Comparison of ENCODE assay signal across 29 mouse cellular contexts in the genomic region with DNA sequence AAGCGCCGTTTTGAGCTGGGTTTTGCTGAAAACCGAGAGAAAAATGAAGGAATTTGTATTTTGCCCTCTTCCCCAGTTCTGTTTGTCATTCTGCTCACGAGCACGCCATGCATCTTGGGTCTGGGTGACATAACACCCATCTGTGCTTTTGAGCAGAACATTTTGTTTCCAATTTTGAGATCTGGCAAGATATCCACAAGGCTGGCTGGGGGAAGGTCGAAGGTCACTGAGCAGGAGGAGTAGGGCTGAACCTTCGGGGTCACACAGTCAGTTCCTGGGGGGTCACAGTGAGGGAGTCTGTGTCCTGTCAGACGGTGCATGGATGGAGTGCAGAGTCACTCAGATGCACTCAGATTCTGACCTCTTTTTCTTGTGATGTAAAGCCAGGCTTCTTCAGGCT.
A peak's percentile ranks its signal among the peaks of the same experiment; 100 is the strongest.
DNase-seq lines count a peak whose midpoint lies in the region; ATAC-seq and TF ChIP-seq lines count a peak whose summit lies in the region.
"Had no signal": no experiment of that assay in that cellular context is flagged by ENCODE, and none has a peak within 500 bp of the region (broad histone marks: within the 10 kb centered on the region; RNA-seq: fewer than 3 reads in every experiment).

No protein-coding gene starts in this region.

- H3K27ac ChIP-seq in kidney, embryonic 16.5 days (ENCODE audit: low read length): no peak overlapping the region
- H3K27ac ChIP-seq in heart, adult 2 months: no peak overlapping the region
- H3K27ac ChIP-seq: gastrocnemius, adult 2 months; hindbrain, embryonic 10.5 days; intestine, embryonic 15.5 days; left cerebral cortex, adult 2 months; limb, embryonic 12.5 days; liver, embryonic 15.5 days; macrophage; neural tube, embryonic 15.5 days had no signal

- no peak for TF ChIP-seq POLR2A in heart, adult 2 months (IDR thresholded peaks at IDR 0.05; ENCODE audit: insufficient read depth, low read depth, low read length)

- TF ChIP-seq EP300 in heart, adult 2 months (IDR thresholded peaks at IDR 0.05; ENCODE audit: insufficient read depth, low read depth, low read length): no peak

- no peak overlapping the region for H3K9ac ChIP-seq in kidney, embryonic 16.5 days (replicated peaks; ENCODE audit: low read length)
- H3K9ac ChIP-seq in heart, adult 2 months (ENCODE audit: low read depth, low read length): no peak overlapping the region
- H3K9ac ChIP-seq: intestine, embryonic 15.5 days; limb, embryonic 12.5 days; liver, embryonic 15.5 days; neural tube, embryonic 15.5 days had no signal

- H3K36me3 ChIP-seq in kidney, embryonic 16.5 days (ENCODE audit: insufficient read depth, low read length): no peaks in the 10 kb centered on the region
- no peaks in the 10 kb centered on the region for H3K36me3 ChIP-seq in heart, adult 2 months (ENCODE audit: control insufficient read depth, insufficient read depth, low read length)
- H3K36me3 ChIP-seq: G1E; hindbrain, embryonic 10.5 days; intestine, embryonic 15.5 days; limb, embryonic 12.5 days; liver, embryonic 15.5 days; neural tube, embryonic 15.5 days had no signal

- ATAC-seq in kidney, embryonic 16.5 days (ENCODE audit: low FRiP score, low TSS enrichment): 0 out of 2 replicates have a peak, but pooled peaks have one; percentile 6
- ATAC-seq: forebrain, embryonic 14.5 days; hindbrain, embryonic 16.5 days; intestine, embryonic 15.5 days had no signal

- no peaks in the 10 kb centered on the region for H3K79me2 ChIP-seq in heart, adult 2 months (replicated peaks; ENCODE audit: control insufficient read depth, insufficient read depth, low read length)

- DNase-seq in embryo, embryonic 10 days (ENCODE audit: low spot score): peak; percentile 35
- no peak for DNase-seq in embryo, embryonic 10.5 days (ENCODE audit: low spot score)
- no peak for DNase-seq in kidney, postnatal 4 days
- DNase-seq in lung, postnatal 25 days (ENCODE audit: low spot score): peak; percentile 48
- DNase-seq in yolk sac, embryonic 10.5 days (ENCODE audit: low spot score): peak; percentile 45
- DNase-seq in spleen, postnatal 10 days (ENCODE audit: low spot score in 2 of 2): no peak
- DNase-seq in heart, adult 2 months: no peak
- DNase-seq: adrenal gland, adult 8-10 months; cerebellum, adult 11-12 months; cerebellum, adult 9-11 months; gastrocnemius, adult 2 months; gastrocnemius, postnatal 36 days; heart, postnatal 14 days; kidney, adult 2 months; kidney, postnatal 10 days; midbrain, embryonic 14.5 days; right cerebral cortex, postnatal 25 days; thymus, postnatal 4 days had no signal

- WGBS in kidney, embryonic 16.5 days: 67% methylated on average over 8 of the region's 8 CpGs
- 73% methylated on average over 8 of the region's 8 CpGs for WGBS in heart, adult 2 months

- no peak for TF ChIP-seq CTCF in heart, adult 2 months (IDR thresholded peaks at IDR 0.05)

- no peaks in the 10 kb centered on the region for H3K4me1 ChIP-seq in kidney, embryonic 16.5 days (ENCODE audit: insufficient read depth, low read length)
- no peaks in the 10 kb centered on the region for H3K4me1 ChIP-seq in heart, adult 2 months (ENCODE audit: control insufficient read depth, insufficient read depth, low read length)
- H3K4me1 ChIP-seq: intestine, embryonic 15.5 days; liver, embryonic 15.5 days; neural tube, embryonic 15.5 days had no signal

- H3K4me3 ChIP-seq in kidney, embryonic 16.5 days (ENCODE audit: low read length): no peak overlapping the region
- no peak overlapping the region for H3K4me3 ChIP-seq in heart, adult 2 months
- H3K4me3 ChIP-seq: gastrocnemius, adult 2 months; hindbrain, embryonic 10.5 days; intestine, embryonic 15.5 days; left cerebral cortex, adult 2 months; limb, embryonic 12.5 days; liver, embryonic 15.5 days; neural tube, embryonic 15.5 days had no signal

- H3K9me3 ChIP-seq in kidney, embryonic 16.5 days (ENCODE audit: low read length): no peaks in the 10 kb centered on the region
- H3K9me3 ChIP-seq: hindbrain, embryonic 10.5 days; intestine, embryonic 15.5 days; limb, embryonic 12.5 days; liver, embryonic 15.5 days; neural tube, embryonic 15.5 days had no signal

- intact Hi-C loops in heart, adult 2 months (cut with DNase I): no loop called here

- H3K27me3 ChIP-seq in kidney, embryonic 16.5 days (ENCODE audit: insufficient read depth, low read length): no peaks in the 10 kb centered on the region
- H3K27me3 ChIP-seq in heart, adult 2 months (ENCODE audit: control insufficient read depth, insufficient read depth, low read length): no peaks in the 10 kb centered on the region
- H3K27me3 ChIP-seq: intestine, embryonic 15.5 days; limb, embryonic 12.5 days; liver, embryonic 15.5 days; neural tube, embryonic 15.5 days had no signal

- no peak overlapping the region for H3K4me2 ChIP-seq in kidney, embryonic 16.5 days (replicated peaks; ENCODE audit: low read depth, low read length)
- H3K4me2 ChIP-seq: intestine, embryonic 15.5 days; limb, embryonic 12.5 days; liver, embryonic 15.5 days; neural tube, embryonic 15.5 days had no signal

Comparison
In these comparisons a context has a peak if more than half of its experiments do, and no peak if none do; other contexts are left out.
1. DNase-seq: peak in embryo, embryonic 10 days (single experiment), lung, postnatal 25 days (single experiment) and yolk sac, embryonic 10.5 days (single experiment); none in embryo, embryonic 10.5 days (single experiment), kidney, postnatal 4 days (0 of 2), spleen, postnatal 10 days (0 of 2) and heart, adult 2 months (0 of 2).